Mouse (Mus musculus) intestine, embryonic 16.5 days (tissue): ENCODE data around the gene Cd200r3. TPM values are rescaled to one million over a fixed set of nuclear protein-coding genes. Genes with fewer than 3 reads are reported as not detected.

Experiments
- ATAC-seq: fragments of 200-750 bp; cut with Nextera tagmentation; 2 replicates; pipeline ENCODE4 v1.8.0; 2017; ENCODE audit warnings: moderate TSS enrichment, moderate library complexity
- H3K27ac ChIP-seq: fragments of 300-500 bp; sonication (generic); 2 replicates; pipeline ENCODE4 v1.5.1; 2014; ENCODE audit warnings: mild to moderate bottlenecking, low read length
- H3K27me3 ChIP-seq: fragments of 300-500 bp; sonication (generic); replicated peaks from 2 replicates; pipeline ENCODE4 v1.6.1; 2014; ENCODE audit warnings: low read length, control low read depth, mixed read lengths; ENCODE audit not compliant: control insufficient read depth, insufficient read depth
- H3K36me3 ChIP-seq: fragments of 300-500 bp; sonication (generic); 2 replicates; pipeline ENCODE4 v1.6.1; 2014; ENCODE audit warnings: low read length, control low read depth; ENCODE audit not compliant: control insufficient read depth, insufficient read depth
- H3K4me1 ChIP-seq: fragments of 300-500 bp; sonication (generic); 2 replicates; pipeline ENCODE4 v1.6.1; 2014; ENCODE audit warnings: low read length, control low read depth, mixed read lengths; ENCODE audit not compliant: control insufficient read depth, insufficient read depth
- H3K4me2 ChIP-seq: fragments of 300-500 bp; sonication (generic); 2 replicates; pipeline ENCODE4 v1.6.1; 2014; ENCODE audit warnings: low read depth, low read length, control low read depth
- H3K4me3 ChIP-seq: fragments of 300-500 bp; sonication (generic); 2 replicates; pipeline ENCODE4 v1.5.1; 2014; ENCODE audit warnings: mild to moderate bottlenecking, low read length
- H3K9ac ChIP-seq: fragments of 300-500 bp; sonication (generic); 2 replicates; pipeline ENCODE4 v1.6.1; 2014; ENCODE audit warnings: low read depth, low read length
- H3K9me3 ChIP-seq: fragments of 300-500 bp; sonication (generic); 2 replicates; pipeline ENCODE4 v1.6.1; 2016; ENCODE audit warnings: low read length, control low read depth; ENCODE audit not compliant: control insufficient read depth
- WGBS: fragments of 180-500 bp; shearing (Covaris S2); extraction: QIAGEN DNeasy Blood & Tissue Kit; methylation state at CpG from one replicate; pipeline ENCODE4 v1.1.7; 2014; 5-methylcytosine and 5-hydroxymethylcytosine counted together
- polyA plus RNA-seq: library from polyadenylated mRNA; unstranded; fragments of >200 nt; fragmentation: Nextera tagmentation; extraction: Ambion mirVana; gene quantifications from 2 replicates; pipeline ENCODE4 v1.2.1, GENCODE M21; 2015

The Cd200r3 gene
- polyA plus RNA-seq, 1 experiment from 2014 or later: 0.49 TPM

- H3K9ac ChIP-seq: no peak overlapping the region
- no peak overlapping the region for H3K4me3 ChIP-seq
- no peaks in the 10 kb centered on the region for H3K27me3 ChIP-seq
- no peak overlapping the region for H3K27ac ChIP-seq
- ATAC-seq: no peak
- no peaks in the 10 kb centered on the region for H3K9me3 ChIP-seq
- H3K36me3 ChIP-seq: no peaks in the 10 kb centered on the region
- H3K4me2 ChIP-seq: no peak overlapping the region
- H3K4me1 ChIP-seq: no peaks in the 10 kb centered on the region
Observed at GRCm38 (mm10) chr16:45021443-45021842, 78.0 kb downstream of the Cd200r3 start.

- no peaks in the 10 kb centered on the region for H3K4me1 ChIP-seq
- H3K9me3 ChIP-seq: no peaks in the 10 kb centered on the region
- H3K4me2 ChIP-seq: no peak overlapping the region
- no peak for ATAC-seq
- no peak overlapping the region for H3K27ac ChIP-seq
- no peaks in the 10 kb centered on the region for H3K27me3 ChIP-seq
- H3K9ac ChIP-seq: no peak overlapping the region
- no peaks in the 10 kb centered on the region for H3K36me3 ChIP-seq
- WGBS: 77% methylated on average over 4 of the region's 4 CpGs
- H3K4me3 ChIP-seq: no peak overlapping the region
Observed at GRCm38 (mm10) chr16:45023904-45024303, 80.4 kb downstream of the Cd200r3 start.

- H3K9me3 ChIP-seq: no peaks in the 10 kb centered on the region
- no peak overlapping the region for H3K27ac ChIP-seq
- no peak overlapping the region for H3K4me2 ChIP-seq
- WGBS: 45% methylated on average over 6 of the region's 6 CpGs
- no peak overlapping the region for H3K9ac ChIP-seq
- 0 out of 2 replicates have a peak, but pooled peaks cover 2% of the 10 kb centered on the region for H3K4me1 ChIP-seq
- H3K36me3 ChIP-seq: no peaks in the 10 kb centered on the region
- no peak overlapping the region for H3K4me3 ChIP-seq
- H3K27me3 ChIP-seq: no peaks in the 10 kb centered on the region
- ATAC-seq: no peak
Observed at GRCm38 (mm10) chr16:45025321-45025720, 81.8 kb downstream of the Cd200r3 start.

- no peak for ATAC-seq
- Histone ChIP-seq H3K27ac (no peak overlapping the region), H3K4me2 (no peak overlapping the region), H3K27me3 (no peaks in the 10 kb centered on the region), H3K36me3 (no peaks in the 10 kb centered on the region), H3K4me3 (no peak overlapping the region), H3K4me1 (0 out of 2 replicates have a peak, but pooled peaks cover 2% of the 10 kb centered on the region), H3K9me3 (no peaks in the 10 kb centered on the region), H3K9ac (no peak overlapping the region)
- 86% methylated on average over 5 of the region's 5 CpGs for WGBS
Observed at GRCm38 (mm10) chr16:45029080-45029479, 85.6 kb downstream of the Cd200r3 start.

GRCm38 (mm10) chr16:45029493-45029892, 86.0 kb downstream of the Cd200r3 start:
- Histone ChIP-seq H3K9me3 (no peaks in the 10 kb centered on the region), H3K27ac (no peak overlapping the region), H3K9ac (no peak overlapping the region), H3K27me3 (no peaks in the 10 kb centered on the region), H3K36me3 (no peaks in the 10 kb centered on the region), H3K4me3 (no peak overlapping the region), H3K4me1 (0 out of 2 replicates have a peak, but pooled peaks cover 2% of the 10 kb centered on the region), H3K4me2 (no peak overlapping the region)
- ATAC-seq: no peak
- 71% methylated on average over 1 of the region's 1 CpGs for WGBS

DNA sequence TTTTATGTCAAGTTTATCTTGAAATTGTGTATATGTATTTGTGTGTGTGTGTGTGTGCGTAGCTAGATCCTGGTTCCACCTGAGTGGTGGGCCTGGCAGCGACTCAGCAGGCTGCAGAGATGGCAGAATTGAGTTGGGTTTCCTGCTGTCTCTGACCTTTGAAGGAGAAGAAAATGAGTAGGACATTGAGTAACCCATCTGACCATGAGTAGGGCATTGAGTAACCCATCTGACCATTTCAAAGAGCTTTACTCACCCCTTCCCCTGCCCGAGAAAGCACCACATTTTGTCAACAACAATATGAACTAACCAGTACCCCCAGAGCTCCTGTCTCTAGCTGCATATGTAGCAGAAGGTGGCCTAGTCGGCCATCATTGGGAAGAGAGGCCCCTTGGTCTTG, 86.6 kb downstream of the Cd200r3 start:
- Histone ChIP-seq H3K9ac (no peak overlapping the region), H3K4me1 (0 out of 2 replicates have a peak, but pooled peaks cover 2% of the 10 kb centered on the region), H3K27ac (no peak overlapping the region), H3K4me3 (no peak overlapping the region), H3K9me3 (no peaks in the 10 kb centered on the region), H3K27me3 (no peaks in the 10 kb centered on the region), H3K4me2 (no peak overlapping the region), H3K36me3 (no peaks in the 10 kb centered on the region)
- 86% methylated on average over 4 of the region's 4 CpGs for WGBS
- no peak for ATAC-seq

GRCm38 (mm10) chr16:45030796-45031195, 87.3 kb downstream of the Cd200r3 start:
- no peak overlapping the region for H3K4me3 ChIP-seq
- H3K9ac ChIP-seq: no peak overlapping the region
- no peak overlapping the region for H3K4me2 ChIP-seq
- H3K36me3 ChIP-seq: no peaks in the 10 kb centered on the region
- no peaks in the 10 kb centered on the region for H3K27me3 ChIP-seq
- WGBS: 30% methylated on average over 2 of the region's 2 CpGs
- no peaks in the 10 kb centered on the region for H3K9me3 ChIP-seq
- no peak overlapping the region for H3K27ac ChIP-seq
- H3K4me1 ChIP-seq: 0 out of 2 replicates have a peak, but pooled peaks cover 2% of the 10 kb centered on the region
- ATAC-seq: 0 out of 2 replicates have a peak, but pooled peaks have one; percentile 56

Other genes with a start within 250 kb of the Cd200r3 start
- 5.7 and 6.7 TPM in 2 replicates for gene Nepro, start 219.4 kb upstream of the Cd200r3 start, polyA plus RNA-seq
- 29.1 and 34.0 TPM in 2 replicates for gene Gtpbp8, start 197.3 kb upstream of the Cd200r3 start, polyA plus RNA-seq
- 1.1 and 1.2 TPM in 2 replicates for gene Cd200r1, start 177.9 kb upstream of the Cd200r3 start, polyA plus RNA-seq
- gene Cd200r4, start 131.9 kb upstream of the Cd200r3 start, polyA plus RNA-seq: 0.12 and 0.28 TPM in 2 replicates
- gene Cd200r2, start 76.6 kb upstream of the Cd200r3 start, polyA plus RNA-seq: 0.29 and 0.57 TPM in 2 replicates
- 61.3 and 62.1 TPM in 2 replicates for gene Ccdc80, start 149.7 kb downstream of the Cd200r3 start, polyA plus RNA-seq
- gene Slc35a5, start 215.0 kb downstream of the Cd200r3 start, polyA plus RNA-seq: 26.4 and 28.2 TPM in 2 replicates
- gene Atg3, start 215.1 kb downstream of the Cd200r3 start, polyA plus RNA-seq: 37.4 and 41.4 TPM in 2 replicates